Mouse (Mus musculus): ENCODE results near the gene Cyp1a1.
A peak's percentile ranks its signal among the peaks of the same experiment; 100 is the strongest.

Gene Cyp1a1

GRCm38 (mm10) chr9:57655749-57656148 lies 32.0 kb upstream of the Cyp1a1 start:
- peak; percentile 95 for DNase-seq (ENCODE audit: low read depth, low spot score)

- DNase-seq (ENCODE audit: low read depth, low spot score) = no peak
These were observed 30.9 kb upstream of the Cyp1a1 start for GRCm38 (mm10) chr9:57656631-57657350.

GRCm38 (mm10) chr9:57657843-57658242 lies 29.9 kb upstream of the Cyp1a1 start:
- DNase-seq (ENCODE audit: low read depth, low spot score) = no peak

- peak; percentile 50 for DNase-seq (ENCODE audit: low read depth, low spot score)
These were observed 28.8 kb upstream of the Cyp1a1 start for GRCm38 (mm10) chr9:57658970-57659369.

GRCm38 (mm10) chr9:57659774-57660173 lies 28.0 kb upstream of the Cyp1a1 start:
- DNase-seq (ENCODE audit: low read depth, low spot score) = peak; percentile 87

- DNase-seq (ENCODE audit: low read depth, low spot score) = no peak
These were observed 27.2 kb upstream of the Cyp1a1 start for GRCm38 (mm10) chr9:57660501-57660900.

- DNase-seq (ENCODE audit: low read depth, low spot score) = no peak
These were observed 26.2 kb upstream of the Cyp1a1 start for GRCm38 (mm10) chr9:57661552-57661951.

- no peak for DNase-seq (ENCODE audit: low read depth, low spot score)
These were observed 23.1 kb upstream of the Cyp1a1 start for GRCm38 (mm10) chr9:57664616-57665015.

- DNase-seq (ENCODE audit: low read depth, low spot score) = no peak
These were observed 21.2 kb upstream of the Cyp1a1 start for GRCm38 (mm10) chr9:57666536-57666935.

- no peak for DNase-seq (ENCODE audit: low read depth, low spot score)
These were observed 20.6 kb upstream of the Cyp1a1 start for GRCm38 (mm10) chr9:57667136-57667535.

GRCm38 (mm10) chr9:57667817-57668216 lies 19.9 kb upstream of the Cyp1a1 start:
- DNase-seq (ENCODE audit: low read depth, low spot score) = no peak

- DNase-seq (ENCODE audit: low read depth, low spot score) = no peak
These were observed 19.5 kb upstream of the Cyp1a1 start for GRCm38 (mm10) chr9:57668277-57668676.

- DNase-seq (ENCODE audit: low read depth, low spot score) = no peak
These were observed 18.2 kb upstream of the Cyp1a1 start for GRCm38 (mm10) chr9:57669566-57669965.

- DNase-seq (ENCODE audit: low read depth, low spot score) = no peak
These were observed 16.7 kb upstream of the Cyp1a1 start for GRCm38 (mm10) chr9:57671037-57671436.

GRCm38 (mm10) chr9:57671500-57671899 lies 16.2 kb upstream of the Cyp1a1 start:
- DNase-seq (ENCODE audit: low read depth, low spot score) = no peak

- peak; percentile 31 for DNase-seq (ENCODE audit: low read depth, low spot score)
These were observed 6.3 kb upstream of the Cyp1a1 start for GRCm38 (mm10) chr9:57681411-57681810.

- no peak for DNase-seq (ENCODE audit: low read depth, low spot score)
These were observed 4.2 kb upstream of the Cyp1a1 start, which contains the start of gene Cyp1a2 for GRCm38 (mm10) chr9:57683520-57683919. Gene Cyp1a2, minus strand, starts transcription at chr9:57683703.

- no peak for DNase-seq (ENCODE audit: low read depth, low spot score)
These were observed 1.7 kb upstream of the Cyp1a1 start for GRCm38 (mm10) chr9:57686011-57686410.

GRCm38 (mm10) chr9:57688158-57688557 lies 430 bp downstream of the Cyp1a1 start:
- DNase-seq (ENCODE audit: low read depth, low spot score) = peak; percentile 79

GRCm38 (mm10) chr9:57688606-57689005 lies 878 bp downstream of the Cyp1a1 start:
- no peak for DNase-seq (ENCODE audit: low read depth, low spot score)

GRCm38 (mm10) chr9:57694108-57694507 lies 6.4 kb downstream of the Cyp1a1 start:
- no peak for DNase-seq (ENCODE audit: low read depth, low spot score)

GRCm38 (mm10) chr9:57696380-57697285 lies 8.9 kb downstream of the Cyp1a1 start:
- peak; percentile 55 for DNase-seq (ENCODE audit: low read depth, low spot score)

- peak; percentile 37 for DNase-seq (ENCODE audit: low read depth, low spot score)
These were observed 9.7 kb downstream of the Cyp1a1 start for GRCm38 (mm10) chr9:57697380-57697779.

Measured in R1 (cell line).